Mouse (Mus musculus): ENCODE measurements at regions not wholly inside any gene's neighbourhood (a gene's known extent, or its start where the extent isn't known, plus 50 kb on each side); places are given as distances from the start of the nearest gene placed in this dataset.

- peak; percentile 16 for DNase-seq (ENCODE audit: extremely low spot score, low read depth, low spot score)
These were observed 301.8 kb upstream of the Tpm3-rs7 start for GRCm38 (mm10) chr14:113012320-113013244.

- no peak for DNase-seq (ENCODE audit: extremely low spot score, low read depth, low spot score)
These were observed 288.2 kb upstream of the Tpm3-rs7 start for GRCm38 (mm10) chr14:113026194-113026593.

All from hindlimb bud, embryonic 11.5 days (tissue).